Mouse (Mus musculus): ENCODE measurements at regions not wholly inside any gene's neighbourhood (a gene's known extent, or its start where the extent isn't known, plus 50 kb on each side); places are given as distances from the start of the nearest gene placed in this dataset.

DNA sequence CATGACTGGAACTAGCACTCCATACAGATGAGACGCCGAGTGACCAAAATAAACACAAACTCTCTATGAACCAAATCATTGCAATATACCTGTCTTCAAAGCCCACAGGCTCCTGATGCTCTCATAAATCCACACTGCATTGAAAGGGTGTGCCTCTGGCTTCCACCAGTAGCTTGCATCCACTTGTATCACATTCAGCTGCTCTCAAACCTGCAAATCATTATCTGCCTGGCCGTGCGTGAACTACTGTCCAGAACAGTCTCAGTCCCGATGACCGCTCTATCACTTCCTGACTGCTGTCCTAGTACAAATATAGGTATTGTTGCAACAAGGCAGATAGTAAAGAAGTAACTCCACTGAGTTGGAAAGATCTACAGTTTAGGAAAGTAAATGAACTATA is 77.9 kb upstream of the Tsc22d2 start:
- TF ChIP-seq POLR2A (IDR thresholded peaks at IDR 0.05; ENCODE audit: extremely low read depth, insufficient read depth, low read length) (no peak), CTCF (IDR thresholded peaks at IDR 0.05; ENCODE audit: low read depth, low read length) (no peak)

Data from liver, adult 2 months (tissue).